Mouse (Mus musculus) cortical plate, adult 2 months (tissue): ENCODE measurements around the gene Rassf5.

ENCODE experiments used
- CTCF ChIP-seq: fragments of 200-500 bp; IDR thresholded peaks from 2 replicates; pipeline ENCODE4 v1.5.1; 2011; ENCODE audit warnings: mild to moderate bottlenecking, control low read depth, low read length; ENCODE audit not compliant: insufficient read depth; ENCODE audit errors: extremely low read depth
- POLR2A ChIP-seq: fragments of 200-500 bp; IDR thresholded peaks from 2 replicates; pipeline ENCODE4 v1.6.1; 2011; ENCODE audit warnings: mild to moderate bottlenecking, low read length, control low read depth; ENCODE audit not compliant: insufficient read depth; ENCODE audit errors: extremely low read depth

DNA sequence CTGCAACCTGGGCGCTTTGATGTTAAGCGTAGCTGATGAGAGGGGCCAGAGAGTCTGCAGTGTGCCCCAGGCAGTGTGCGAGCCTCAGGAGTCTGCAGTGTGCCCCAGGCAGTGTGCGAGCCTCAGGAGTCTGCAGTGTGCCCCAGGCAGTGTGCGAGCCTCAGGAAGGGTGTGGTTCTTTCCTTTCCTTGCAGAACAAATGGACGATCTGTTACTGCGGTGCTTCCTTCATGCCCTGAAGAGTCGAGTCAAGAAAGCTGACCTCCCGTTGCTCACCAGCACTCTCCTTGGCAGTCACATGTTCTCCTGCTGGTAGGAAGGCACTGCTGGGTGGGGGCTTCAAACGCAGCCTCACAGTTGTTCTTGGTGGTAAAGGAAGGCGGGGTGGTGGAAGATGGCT, 84.0 kb downstream of the Rassf5 start:
- TF ChIP-seq POLR2A (no peak), CTCF (no peak)
